Mouse (Mus musculus) adrenal gland, adult (tissue): ENCODE data around the gene Gstp1.
"Not testable (repeated sequence)": the region's sequence is repeated elsewhere in the genome, so short reads cannot be mapped to it uniquely, and the experiment has no call there.

Experiments used
- DNase-seq, 2 experiments: peaks; one replicate each; pipeline ENCODE4 v3.0.0; 2022 to 2023; ENCODE audit warnings: low spot score in 1 of 2; ENCODE audit not compliant: inconsistent age in 2 of 2

Gstp1 gene

DNA sequence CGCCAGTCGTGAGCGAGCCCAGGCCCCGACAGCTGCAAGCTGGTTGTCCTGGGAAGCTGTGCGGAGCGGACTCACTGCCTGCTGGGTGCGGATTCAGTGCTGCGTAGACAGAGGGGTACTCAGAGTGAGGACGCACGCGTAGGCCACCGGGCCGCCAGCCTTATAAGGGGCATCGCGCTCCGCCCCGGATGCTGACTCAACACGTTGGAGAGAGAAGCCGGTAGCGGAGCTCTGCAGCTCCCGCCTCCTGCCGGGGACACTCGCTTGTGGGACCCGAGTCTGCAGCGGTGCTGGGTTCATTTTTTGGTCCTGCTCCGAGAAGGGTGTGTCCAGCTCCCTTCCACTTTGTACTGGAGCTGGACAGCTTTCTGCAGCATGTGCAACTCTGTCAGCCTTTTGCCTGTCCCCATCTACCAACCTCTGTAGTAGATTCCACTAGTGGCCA, at the start of gene Gstp1:
Gstp1 (minus strand) TSS at position 198 of the 445 bp plus-strand sequence.
- DNase-seq: peak; percentile 91 to 96

DNA sequence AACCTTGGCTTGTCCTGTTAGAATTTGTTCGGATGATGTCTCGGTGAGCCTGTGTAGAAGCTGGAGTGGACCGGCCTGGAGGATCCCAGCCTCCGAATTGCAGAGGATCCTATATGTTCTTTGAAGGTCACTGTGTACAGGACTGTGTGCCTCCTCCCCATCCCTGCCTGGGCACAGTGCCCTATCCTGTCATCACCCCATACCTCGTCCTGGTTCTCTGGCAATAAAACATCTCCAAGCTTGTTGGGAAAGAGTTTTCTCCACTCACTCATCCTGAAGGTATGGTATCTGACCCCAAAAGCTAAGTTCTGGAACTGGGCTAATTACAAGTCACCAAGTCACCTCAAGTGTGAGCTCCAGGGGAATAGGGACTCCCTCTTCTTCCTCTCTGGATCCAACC, 49.3 kb upstream of the Gstp1 start:
- peak; percentile 31 for DNase-seq

DNA sequence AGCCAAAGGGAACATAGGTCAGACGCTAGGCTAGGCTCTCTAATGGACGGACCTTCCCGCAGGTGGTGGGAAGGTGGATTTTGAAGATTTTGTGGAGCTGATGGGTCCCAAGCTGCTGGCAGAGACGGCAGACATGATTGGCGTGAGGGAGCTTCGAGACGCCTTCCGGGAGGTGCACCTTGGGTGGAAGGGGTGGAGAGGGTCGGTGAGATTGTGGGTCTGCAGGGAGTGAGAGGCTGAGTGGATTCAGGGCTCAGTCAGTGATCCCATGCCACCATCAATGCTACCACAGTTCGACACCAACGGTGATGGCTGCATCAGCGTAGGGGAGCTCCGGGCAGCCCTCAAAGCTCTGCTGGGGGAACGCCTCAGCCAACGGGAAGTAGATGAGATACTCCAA, 48.4 kb upstream of the Gstp1 start:
- DNase-seq: peak in 1 of 2 experiments; percentile 2

DNA sequence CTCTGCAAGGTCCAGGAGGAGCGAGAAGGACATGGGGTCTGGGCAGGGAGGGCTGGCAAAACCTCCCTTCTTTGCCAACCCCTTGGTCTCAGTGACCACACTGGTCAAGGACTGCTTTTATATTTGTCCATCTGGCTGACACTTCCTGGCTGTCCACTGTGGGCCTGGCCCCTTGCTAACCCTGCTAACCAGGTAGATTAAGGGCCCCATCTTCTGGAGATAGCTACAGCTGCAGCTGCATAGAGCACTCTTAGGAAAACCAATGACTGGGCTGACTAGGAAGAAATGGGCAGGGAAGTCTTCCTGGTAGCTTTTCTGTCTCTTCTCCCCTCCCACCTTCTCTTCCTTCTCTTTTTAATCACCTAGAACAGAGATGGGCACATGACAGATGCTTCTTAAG, 47.2 kb upstream of the Gstp1 start:
- peak in 1 of 2 experiments; percentile 56 for DNase-seq

DNA sequence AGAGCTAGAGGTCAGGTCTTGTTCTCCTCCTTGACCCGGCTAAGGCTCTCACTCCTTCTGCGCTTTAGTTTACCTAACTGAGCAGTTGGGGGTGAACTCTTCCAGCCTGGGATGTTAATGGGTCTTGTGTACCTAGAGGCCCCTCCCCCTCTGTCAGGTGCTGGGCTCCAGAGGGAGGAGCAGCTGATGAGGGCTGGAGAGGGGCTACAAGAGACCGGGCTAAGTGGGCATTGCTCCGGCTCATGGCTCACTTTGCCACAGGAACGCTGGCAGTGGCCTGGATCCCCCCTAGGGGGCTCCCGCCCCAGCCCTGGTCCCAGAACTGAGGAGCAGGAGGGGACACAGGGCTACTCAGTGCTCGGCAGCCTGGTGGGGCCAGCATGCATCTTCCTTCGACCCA, 46.0 kb upstream of the Gstp1 start:
- peak in 1 of 2 experiments; percentile 23 for DNase-seq

DNA sequence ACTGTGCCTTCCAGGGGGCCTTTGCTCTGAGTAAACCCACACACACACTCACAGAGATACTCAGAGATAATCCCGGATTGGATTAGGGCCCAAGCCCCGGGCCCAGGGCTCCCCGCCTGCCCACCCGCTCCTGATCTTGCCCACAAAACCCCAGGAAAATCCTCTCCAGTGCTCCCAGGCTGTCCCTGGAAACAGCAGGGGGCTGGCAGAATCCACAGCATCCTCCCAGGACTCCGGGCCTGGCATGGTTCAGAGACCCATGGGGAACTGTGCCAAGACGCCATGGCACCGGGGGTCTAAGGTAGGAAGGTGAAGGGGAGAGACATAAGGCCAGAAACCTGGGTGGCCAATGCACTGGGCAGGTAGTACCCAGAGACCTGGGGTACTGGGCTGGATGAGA, 45.5 kb upstream of the Gstp1 start:
- DNase-seq: no peak

DNA sequence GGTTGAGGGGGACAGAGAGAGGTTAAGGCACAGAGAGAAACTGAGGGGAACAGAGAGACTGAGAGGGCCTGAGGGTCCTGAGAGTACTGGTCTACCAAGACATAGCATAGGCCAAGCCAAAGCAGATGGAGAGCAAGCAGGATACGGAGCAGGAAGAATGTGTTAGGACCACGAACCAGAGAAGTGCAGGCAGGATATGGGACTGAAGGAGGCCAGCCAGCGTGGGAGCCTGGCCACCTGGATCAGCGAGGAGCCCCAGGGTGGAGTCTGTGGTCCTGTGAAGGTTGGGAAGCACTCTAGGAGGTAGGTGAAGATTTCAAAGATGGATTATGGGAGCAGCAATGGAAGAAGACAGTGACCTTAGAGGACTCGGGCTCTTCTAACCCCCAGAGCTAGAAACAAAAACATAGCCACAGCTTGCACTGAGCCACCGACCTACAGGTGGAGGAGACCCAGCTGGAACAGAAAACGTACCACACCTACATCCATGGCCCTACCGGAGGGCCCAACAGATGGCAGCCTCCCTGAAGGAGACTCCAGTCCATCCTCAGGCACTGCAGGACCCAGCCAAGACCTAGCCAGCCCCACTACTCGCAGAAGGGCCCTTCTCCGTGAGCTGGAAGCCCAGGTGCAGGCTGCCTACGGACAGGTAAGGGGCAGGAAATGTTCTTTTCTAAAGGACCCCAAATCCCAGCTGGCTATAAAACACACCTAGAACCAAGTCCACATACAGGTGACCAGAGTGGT, 44.6 kb upstream of the Gstp1 start:
- no peak for DNase-seq

DNA sequence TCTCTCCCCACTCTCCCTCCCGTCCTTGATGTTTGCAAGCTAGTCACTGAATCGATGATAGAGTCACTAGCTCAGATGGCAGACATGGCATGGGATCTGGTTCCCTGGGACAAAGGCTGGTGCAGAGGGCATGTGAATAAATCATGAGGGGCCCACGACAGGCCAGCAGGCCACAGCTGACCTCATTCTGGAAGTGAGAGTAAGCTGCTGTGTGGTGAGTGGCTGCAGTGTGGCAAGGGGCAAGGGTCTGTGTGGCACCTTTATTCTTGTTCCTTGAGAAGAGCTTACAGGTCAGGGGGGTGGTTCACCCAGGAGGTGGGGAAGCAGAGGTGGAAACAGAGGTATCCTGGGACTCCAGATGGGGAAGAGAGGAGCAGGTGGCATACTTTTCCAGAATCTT, 43.6 kb upstream of the Gstp1 start, which contains the start of gene Cabp2:
Cabp2 (plus strand) TSS at position 185 of the 400 bp plus-strand sequence.
- DNase-seq: no peak

DNA sequence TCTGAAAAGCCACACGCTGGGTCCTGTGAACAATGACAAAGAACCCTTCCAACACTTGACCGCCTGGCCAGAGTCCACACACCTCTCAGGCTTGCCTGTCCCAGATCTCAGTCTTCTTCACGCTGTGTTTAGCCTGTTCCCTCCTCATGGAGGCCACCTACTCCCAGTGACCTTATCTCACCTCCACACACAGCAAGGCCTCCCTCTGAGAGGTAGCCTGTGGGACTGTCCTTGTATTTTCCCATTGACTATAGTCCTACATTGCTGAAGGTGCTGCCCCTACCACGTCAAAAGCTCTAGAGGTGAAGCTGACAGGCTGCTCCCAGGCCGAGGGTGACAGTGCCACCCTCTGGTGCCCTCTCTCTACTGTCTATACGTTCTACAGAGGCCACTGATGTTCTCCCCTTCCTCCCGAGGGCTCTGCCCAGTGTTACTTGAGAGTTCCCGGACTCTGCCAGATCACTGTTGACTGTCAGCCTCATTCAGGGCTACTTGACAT, 42.8 kb upstream of the Gstp1 start:
- DNase-seq: peak; percentile 3 to 34

DNA sequence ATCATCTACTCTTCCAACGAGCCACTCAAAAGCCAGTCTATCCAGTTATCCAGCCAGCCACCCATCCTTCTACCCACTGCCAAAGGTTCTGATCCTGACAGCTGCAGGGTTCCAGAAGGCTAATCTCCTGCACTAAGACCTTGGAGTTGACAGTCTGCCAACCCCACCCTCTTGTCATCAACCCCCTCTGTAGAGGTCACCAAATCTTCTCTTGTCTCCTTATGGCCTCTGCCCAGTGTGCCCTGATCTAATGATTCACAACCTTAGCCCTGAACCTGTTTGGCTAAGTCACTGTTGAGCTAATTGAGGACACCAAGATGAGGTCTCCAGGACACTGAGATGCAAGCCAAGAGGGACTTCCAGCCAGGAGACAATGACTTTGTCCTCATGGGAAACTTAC, 41.8 kb upstream of the Gstp1 start:
- peak; percentile 27 to 51 for DNase-seq

DNA sequence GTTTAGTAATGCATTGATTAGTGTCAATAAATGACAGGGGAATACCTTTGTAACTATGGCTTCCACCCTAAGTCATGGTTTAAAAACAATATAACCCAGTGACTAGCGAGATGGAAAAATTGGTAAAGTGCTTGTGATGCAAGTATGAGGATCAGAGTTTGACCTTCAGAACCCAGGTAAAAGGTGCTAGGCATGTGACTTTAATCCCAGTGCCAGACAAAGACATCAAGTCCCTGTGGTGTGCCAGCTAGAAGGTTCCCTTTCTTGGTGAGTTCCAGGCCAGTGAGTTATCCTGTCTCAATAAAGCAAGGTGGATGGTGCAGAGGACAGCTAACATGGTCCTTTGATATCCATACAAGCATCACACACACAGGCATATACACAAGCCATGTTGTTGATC, 37.7 kb upstream of the Gstp1 start:
- DNase-seq: no peak

DNA sequence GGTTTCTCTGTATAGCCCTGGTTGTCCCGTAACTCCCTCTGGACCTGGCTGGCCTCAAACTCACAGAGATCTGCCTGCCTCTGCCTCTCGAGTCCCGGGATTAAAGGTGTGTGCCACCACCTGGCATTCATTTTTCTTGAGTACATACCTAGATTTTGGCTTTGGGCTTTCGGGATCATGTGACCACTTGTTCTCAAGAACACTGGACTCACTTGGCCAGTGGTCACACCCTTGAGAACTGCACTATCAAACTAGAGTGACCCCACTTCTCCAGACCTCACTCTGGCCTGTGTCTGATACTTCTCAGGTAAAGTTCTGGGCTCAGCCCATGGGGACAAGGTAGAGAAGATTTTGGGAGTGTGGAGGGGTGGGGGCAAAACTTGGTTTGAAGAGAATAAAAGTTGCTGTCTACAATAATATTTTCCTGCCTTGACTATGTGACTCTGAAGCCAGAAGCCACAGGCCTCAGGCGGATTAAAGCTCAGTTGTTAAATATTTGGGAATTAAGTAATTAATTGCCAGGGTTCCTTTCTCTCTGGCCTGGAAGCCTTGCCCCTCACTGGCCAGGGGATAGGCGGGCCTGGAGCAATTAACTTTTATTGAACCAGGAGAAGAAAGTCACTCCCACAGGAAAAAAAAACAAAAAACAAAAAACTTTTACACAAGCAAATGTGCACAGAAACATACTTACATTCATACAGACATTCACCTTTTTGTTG, 35.1 kb upstream of the Gstp1 start:
- no peak for DNase-seq

DNA sequence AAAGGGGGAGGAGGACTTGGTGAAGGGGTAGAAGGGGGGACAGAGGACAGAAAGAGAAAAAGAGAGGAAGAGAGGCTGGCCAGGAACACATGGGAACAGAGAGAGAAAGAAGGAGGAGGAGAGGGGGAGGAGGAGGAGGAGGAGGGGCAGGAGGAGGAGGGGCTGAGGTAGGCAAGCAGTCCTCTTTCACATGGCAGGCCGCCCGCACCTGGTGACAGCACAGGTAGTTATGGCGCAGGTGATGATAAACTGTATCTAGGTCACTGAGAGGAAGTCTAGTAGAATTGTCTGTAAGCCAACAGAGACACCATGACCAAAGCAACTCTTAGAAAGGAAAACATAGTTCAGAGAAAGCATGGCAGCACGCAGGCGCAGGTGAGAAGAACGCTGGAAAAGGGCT, 33.6 kb upstream of the Gstp1 start:
- no peak for DNase-seq

DNA sequence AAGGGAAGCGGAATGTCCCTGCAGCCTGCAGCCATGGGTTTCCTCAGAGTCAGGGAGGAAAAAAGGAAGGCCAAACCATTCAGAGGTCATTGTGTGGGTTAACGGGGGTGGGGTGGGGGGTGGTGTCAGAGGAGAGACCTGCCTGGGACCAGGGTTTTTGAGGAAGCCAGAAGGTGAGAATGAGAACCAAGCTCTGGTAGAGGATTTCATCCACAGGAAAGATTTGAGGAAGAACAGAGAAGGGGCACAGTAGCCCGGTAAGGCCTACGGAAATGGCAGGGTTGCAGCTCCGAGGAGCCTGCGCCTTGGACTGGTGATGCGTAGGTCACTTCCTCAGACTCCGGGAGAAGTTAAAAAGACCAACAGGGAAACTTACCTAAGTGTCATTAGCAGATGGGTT, 33.0 kb upstream of the Gstp1 start:
- no peak for DNase-seq

DNA sequence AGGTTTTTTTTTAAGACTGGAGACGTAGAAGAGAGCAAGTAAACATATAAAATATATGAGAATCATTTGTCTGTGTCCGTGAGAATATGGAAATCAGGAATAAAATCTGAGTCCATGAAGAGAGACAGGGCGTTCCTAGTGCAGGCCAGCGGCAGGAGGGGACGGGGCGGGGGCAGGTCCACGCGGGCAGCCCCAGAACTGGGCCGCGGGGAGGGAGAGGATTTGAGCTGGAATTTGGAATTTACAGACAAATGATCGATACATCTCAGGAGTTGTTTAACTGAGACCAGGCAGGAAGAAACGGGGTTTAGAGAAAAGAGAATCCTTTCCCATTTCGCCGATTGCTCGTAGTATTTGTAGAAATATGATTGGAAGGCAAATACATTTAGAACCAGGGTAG, 32.5 kb upstream of the Gstp1 start:
- DNase-seq: no peak

DNA sequence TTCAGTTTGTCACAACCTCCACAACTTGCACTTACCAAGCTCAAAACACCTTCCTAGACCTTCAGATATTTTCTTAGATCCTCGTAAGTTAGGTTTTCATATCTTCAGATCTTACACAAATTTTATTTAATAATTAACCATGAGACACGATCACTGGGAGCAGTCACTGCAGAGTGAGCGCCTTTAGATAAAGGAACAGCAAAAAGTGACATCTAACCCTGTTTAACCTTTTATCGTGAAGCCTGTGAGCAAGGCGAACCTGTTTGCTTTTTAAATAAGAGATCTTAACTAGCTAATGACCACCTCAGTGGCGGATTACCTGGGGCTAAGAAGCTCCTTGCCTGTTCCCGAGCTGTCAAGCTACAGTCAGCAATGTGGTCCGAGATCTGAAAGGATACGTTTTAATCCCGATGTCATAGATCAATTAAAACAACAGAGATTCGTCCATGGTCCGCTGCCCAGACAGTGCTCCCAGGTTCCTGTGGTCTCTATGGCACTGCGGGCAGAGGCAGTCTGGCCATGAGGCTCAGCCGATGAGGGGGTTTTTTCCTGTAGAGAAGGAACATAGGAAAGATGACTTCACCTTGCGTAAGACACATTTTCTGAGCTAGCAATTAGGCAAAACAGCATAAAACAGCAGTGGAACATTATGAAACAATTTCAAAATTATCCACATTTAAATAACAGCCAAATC, 31.1 kb upstream of the Gstp1 start:
- no peak for DNase-seq

DNA sequence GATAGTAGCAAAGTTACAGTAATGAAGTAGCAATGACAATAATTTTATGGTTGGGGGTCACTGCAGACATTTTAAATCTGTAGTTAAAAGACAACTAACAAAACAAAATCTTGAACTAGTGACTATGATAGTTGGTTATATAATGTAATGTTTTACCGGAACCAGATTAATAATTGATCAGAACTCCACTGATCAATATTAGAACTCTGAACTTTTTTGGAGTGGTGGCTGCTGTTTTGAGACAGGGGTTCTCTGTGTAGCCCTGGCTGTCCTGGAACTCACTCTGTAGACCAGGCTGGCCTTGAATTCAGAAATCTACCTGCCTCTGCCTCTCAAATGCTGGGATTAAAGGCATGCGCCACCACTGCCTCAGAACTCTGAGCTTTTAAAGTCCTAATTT, 30.5 kb upstream of the Gstp1 start:
- DNase-seq: not testable (repeated sequence)

DNA sequence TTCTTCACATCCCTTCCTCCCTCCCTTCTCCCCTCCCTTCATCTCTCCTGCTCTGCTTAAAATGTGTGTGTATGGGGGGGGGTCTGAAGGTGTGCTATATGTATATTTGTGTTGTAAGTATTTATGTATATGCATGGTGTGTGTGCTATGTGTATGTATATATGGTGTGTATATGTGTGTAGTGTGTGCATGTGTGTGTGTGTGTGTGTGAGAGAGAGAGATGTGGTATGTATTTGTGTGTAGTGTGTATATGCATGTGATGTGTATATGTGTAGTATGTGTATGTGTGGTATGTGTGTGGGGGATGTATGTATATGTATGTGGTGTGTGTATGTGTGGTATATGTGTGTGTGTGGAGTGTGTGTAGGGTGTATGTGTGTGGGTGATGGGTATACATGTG, 29.1 kb upstream of the Gstp1 start:
- DNase-seq: no peak

DNA sequence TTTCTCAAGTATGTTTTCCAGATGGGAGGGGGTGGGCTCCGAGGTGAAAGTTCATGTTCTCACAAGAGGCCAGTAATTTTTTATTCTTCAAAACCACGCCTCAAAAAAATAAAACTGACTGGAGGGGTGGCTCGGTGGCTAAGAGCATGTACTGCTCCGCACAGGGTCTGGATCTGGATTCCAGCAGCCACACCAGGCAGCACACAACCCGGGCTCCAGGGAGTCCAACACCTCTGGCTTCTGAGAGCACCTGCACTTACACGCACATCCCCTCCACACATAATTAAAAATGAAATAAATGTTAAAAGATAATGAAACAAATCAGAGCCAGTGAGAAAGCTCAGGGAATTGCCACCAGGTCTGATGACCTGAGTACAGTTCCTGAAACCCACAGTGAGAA, 28.5 kb upstream of the Gstp1 start:
- DNase-seq: peak in 1 of 2 experiments; percentile 32

DNA sequence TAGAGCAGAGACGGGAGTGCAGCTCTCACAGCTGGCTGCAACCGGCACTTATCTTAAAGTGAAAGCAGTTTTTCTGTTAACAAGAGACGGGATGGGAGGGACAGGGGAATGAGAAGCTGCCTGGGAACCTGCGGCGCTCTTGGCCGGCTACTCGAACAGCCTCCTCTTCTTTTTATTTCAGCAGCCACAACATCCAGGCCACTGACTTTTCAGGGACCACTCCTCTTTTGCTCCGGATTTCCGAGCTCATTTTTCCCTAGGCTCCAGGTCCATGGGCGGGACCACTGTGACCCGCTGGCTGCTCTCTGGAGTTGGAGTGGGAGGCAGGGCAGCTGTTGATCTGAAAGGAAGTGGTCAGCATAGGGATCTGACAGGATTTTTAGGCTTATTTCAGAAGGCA, 26.7 kb upstream of the Gstp1 start:
- peak in 1 of 2 experiments; percentile 52 for DNase-seq

DNA sequence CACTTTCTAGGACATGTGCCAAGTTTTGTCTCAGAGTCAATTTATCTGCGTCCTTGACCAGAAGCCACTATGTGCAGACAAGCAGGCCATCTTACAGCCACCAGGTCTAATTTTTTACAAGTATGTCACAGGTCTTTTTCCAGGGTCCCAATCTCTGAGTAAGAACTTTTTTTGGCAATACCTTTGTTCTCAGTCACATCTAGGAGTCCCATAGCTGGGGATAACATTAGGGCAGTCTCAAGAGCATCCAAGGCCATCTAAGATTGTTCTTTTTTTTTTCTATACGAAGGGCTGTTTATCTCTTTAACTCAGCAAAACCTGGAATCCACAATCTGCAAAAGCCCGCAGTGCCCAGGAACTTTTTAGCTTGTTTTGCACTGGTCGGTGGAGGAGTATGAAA, 25.6 kb upstream of the Gstp1 start:
- peak in 1 of 2 experiments; percentile 50 for DNase-seq
